Mouse (Mus musculus) gastrocnemius, postnatal 14 days (tissue): ENCODE results near the gene Cdc16. TPM values are rescaled to one million over a fixed set of nuclear protein-coding genes. Genes with fewer than 3 reads are reported as not detected.

Source experiments
- DNase-seq: peaks from one replicate; pipeline ENCODE4 v3.0.0; 2021; ENCODE audit warnings: mixed read lengths
- intact Hi-C: fragments of 180-260 bp; cut with DNase I; formaldehyde crosslinking; loops from one replicate; pipeline ENCODE4 v1.15.1; 2025; ENCODE audit warnings: low total_unique reads
- total RNA-seq, 2 experiments: library from RNA; stranded (reverse); gene quantifications; 2 replicates each; pipeline ENCODE4 v1.2.3; 2021

Gene Cdc16
- total RNA-seq, 2 experiments from 2014 or later = 34.7 to 36.8 TPM

GRCm38 (mm10) chr8:13793097-13793745 is 35.7 kb downstream of the Cdc16 start:
- no peak for DNase-seq
- intact Hi-C loops = no loop called here

GRCm38 (mm10) chr8:13793746-13794101 is 36.2 kb downstream of the Cdc16 start:
- intact Hi-C loops = no loop called here
- DNase-seq = no peak

DNA sequence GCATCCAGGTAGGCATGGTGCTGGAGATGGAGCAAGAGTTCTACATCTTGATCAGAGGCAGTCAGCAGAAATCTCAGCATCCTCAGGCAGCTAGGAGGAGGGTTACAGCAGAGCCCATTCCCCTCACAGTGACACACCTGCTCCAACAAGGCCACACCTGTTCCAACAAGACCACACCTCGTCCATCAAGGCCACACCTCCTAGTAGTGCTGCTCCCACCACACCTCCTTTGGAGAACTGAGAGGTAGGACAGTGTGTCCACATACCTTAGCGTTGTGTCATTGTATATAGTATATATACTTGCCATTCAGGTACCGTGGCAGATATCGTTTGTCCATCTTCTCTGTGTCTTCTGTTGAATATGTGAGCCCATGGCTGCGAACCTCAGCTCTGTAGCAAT is 40.2 kb downstream of the Cdc16 start:
- intact Hi-C loops = no loop called here
- DNase-seq = no peak

DNA sequence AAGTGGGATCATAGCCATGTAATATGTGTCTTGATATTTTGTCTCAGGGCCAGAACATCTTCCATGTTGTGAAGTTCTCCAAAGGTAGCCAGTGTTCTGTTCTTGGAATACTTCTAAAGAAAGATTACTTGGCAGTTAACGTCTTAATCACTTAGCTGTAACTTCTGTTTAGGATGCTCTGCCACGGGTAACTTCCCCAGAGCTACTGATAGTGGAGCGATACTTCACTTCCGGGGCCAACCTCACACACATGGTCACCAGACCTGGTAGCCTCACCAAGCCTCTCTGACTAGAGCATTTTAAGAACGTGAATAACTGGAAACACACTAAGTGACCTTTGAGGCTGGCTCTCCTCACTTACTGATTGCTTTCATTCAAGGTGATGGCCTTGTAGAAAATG is 42.1 kb downstream of the Cdc16 start:
- intact Hi-C loops = no loop called here
- DNase-seq = no peak

- intact Hi-C loops = no loop called here
- DNase-seq = no peak
Measured at GRCm38 (mm10) chr8:13828598-13829172, 71.2 kb downstream of the Cdc16 start.

Other genes with a start within 250 kb of the Cdc16 start
- not detected for gene 1700029H14Rik, start 195.2 kb upstream of the Cdc16 start, total RNA-seq
- gene Rasa3, start 80.1 kb upstream of the Cdc16 start, total RNA-seq = 10 to 100 TPM; 18.5 to 18.8 TPM
- gene Cfap97d2, start 51.8 kb upstream of the Cdc16 start, total RNA-seq = not detected
- 10 to 100 TPM; 11.2 to 11.5 TPM for gene Upf3a, start 27.9 kb downstream of the Cdc16 start, total RNA-seq
- gene AF366264, start 80.7 kb downstream of the Cdc16 start, total RNA-seq = not detected
- 1 to 10 TPM; 7.9 TPM for gene Champ1, start 112.0 kb downstream of the Cdc16 start, total RNA-seq
- 1 to 10 TPM; 5.3 to 6.8 TPM for gene Coprs, start 132.6 kb downstream of the Cdc16 start, total RNA-seq